Mouse (Mus musculus): Measurements from ENCODE around the gene Tbxas1. TPM values are rescaled to one million over a fixed set of nuclear protein-coding genes. Genes with fewer than 3 reads are reported as not detected.

The Tbxas1 gene
- polyA plus RNA-seq, 1 experiment from 2014 or later, result 1.8 TPM

- Histone ChIP-seq H3K27ac (no peak overlapping the region), H3K4me2 (no peak overlapping the region), H3K9ac (no peak overlapping the region), H3K36me3 (replicated peaks) (no peaks in the 10 kb centered on the region), H3K4me3 (replicated peaks) (no peak overlapping the region), H3K27me3 (no peaks in the 10 kb centered on the region), H3K9me3 (no peaks in the 10 kb centered on the region), H3K4me1 (no peaks in the 10 kb centered on the region)
- WGBS, result 87% methylated on average over 3 of the region's 3 CpGs
- no peak for ATAC-seq (ENCODE audit: low FRiP score)
Observed at GRCm38 (mm10) chr6:38995774-38996173, 120.6 kb downstream of the Tbxas1 start.

DNA sequence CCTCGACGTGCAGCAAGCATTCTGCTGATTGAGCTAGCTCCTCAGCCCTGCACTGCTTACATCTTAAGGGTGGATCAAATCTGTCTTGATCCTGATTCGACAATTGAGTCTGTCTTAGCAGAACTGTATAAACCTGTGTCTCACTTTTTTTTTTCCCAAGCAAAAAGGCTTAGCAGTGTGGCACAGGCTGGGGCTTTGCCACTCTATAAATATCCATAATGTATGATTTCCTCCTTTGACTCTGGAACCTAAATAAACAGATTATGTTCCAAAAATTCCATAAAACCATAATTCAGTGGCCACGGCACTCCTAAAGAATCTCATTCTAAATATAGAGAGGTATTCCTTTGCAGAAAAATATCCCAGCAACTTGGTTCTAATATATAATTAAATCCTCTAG is 122.6 kb downstream of the Tbxas1 start:
- no peak for ATAC-seq (ENCODE audit: low FRiP score)
- WGBS, result 89% methylated on average over 4 of the region's 4 CpGs
- Histone ChIP-seq H3K4me2 (no peak overlapping the region), H3K36me3 (replicated peaks) (no peaks in the 10 kb centered on the region), H3K27me3 (no peaks in the 10 kb centered on the region), H3K27ac (no peak overlapping the region), H3K4me1 (no peaks in the 10 kb centered on the region), H3K9me3 (no peaks in the 10 kb centered on the region), H3K4me3 (replicated peaks) (no peak overlapping the region), H3K9ac (no peak overlapping the region)

- no peaks in the 10 kb centered on the region for H3K36me3 ChIP-seq (replicated peaks)
- H3K4me1 ChIP-seq, result peaks cover 21% of the 10 kb centered on the region
- no peaks in the 10 kb centered on the region for H3K27me3 ChIP-seq
- WGBS, result 76% methylated on average over 7 of the region's 7 CpGs
- H3K4me2 ChIP-seq, result no peak overlapping the region
- no peak overlapping the region for H3K9ac ChIP-seq
- no peak overlapping the region for H3K4me3 ChIP-seq (replicated peaks)
- H3K27ac ChIP-seq, result no peak overlapping the region
- ATAC-seq (ENCODE audit: low FRiP score), result no peak
- no peaks in the 10 kb centered on the region for H3K9me3 ChIP-seq
Observed at GRCm38 (mm10) chr6:39003126-39003525, 127.9 kb downstream of the Tbxas1 start.

GRCm38 (mm10) chr6:39004003-39004473 is 128.8 kb downstream of the Tbxas1 start:
- no peak overlapping the region for H3K4me3 ChIP-seq (replicated peaks)
- peaks cover 21% of the 10 kb centered on the region for H3K4me1 ChIP-seq
- H3K27me3 ChIP-seq, result no peaks in the 10 kb centered on the region
- H3K4me2 ChIP-seq, result no peak overlapping the region
- no peak for ATAC-seq (ENCODE audit: low FRiP score)
- no peaks in the 10 kb centered on the region for H3K9me3 ChIP-seq
- no peaks in the 10 kb centered on the region for H3K36me3 ChIP-seq (replicated peaks)
- no peak overlapping the region for H3K9ac ChIP-seq
- 83% methylated on average over 12 of the region's 12 CpGs for WGBS
- no peak overlapping the region for H3K27ac ChIP-seq

- H3K36me3 ChIP-seq (replicated peaks), result no peaks in the 10 kb centered on the region
- H3K27me3 ChIP-seq, result no peaks in the 10 kb centered on the region
- no peak overlapping the region for H3K4me2 ChIP-seq
- 69% methylated on average over 20 of the region's 20 CpGs for WGBS
- H3K9ac ChIP-seq, result no peak overlapping the region
- H3K4me3 ChIP-seq (replicated peaks), result no peak overlapping the region
- H3K4me1 ChIP-seq, result peaks cover 21% of the 10 kb centered on the region
- peak overlapping the region; percentile 31; the same call in 1 of the 2 replicates for H3K27ac ChIP-seq
- H3K9me3 ChIP-seq, result no peaks in the 10 kb centered on the region
- no peak for ATAC-seq (ENCODE audit: low FRiP score)
Observed at GRCm38 (mm10) chr6:39005267-39005944, 130.2 kb downstream of the Tbxas1 start.

GRCm38 (mm10) chr6:39005945-39006572 is 130.9 kb downstream of the Tbxas1 start:
- Histone ChIP-seq H3K4me3 (replicated peaks) (no peak overlapping the region), H3K36me3 (replicated peaks) (no peaks in the 10 kb centered on the region), H3K9me3 (no peaks in the 10 kb centered on the region), H3K4me2 (no peak overlapping the region), H3K4me1 (peaks cover 21% of the 10 kb centered on the region), H3K9ac (no peak overlapping the region), H3K27me3 (no peaks in the 10 kb centered on the region), H3K27ac (no peak overlapping the region)
- ATAC-seq (ENCODE audit: low FRiP score), result peak; percentile 44; the same call in 1 of the 2 replicates
- WGBS, result 34% methylated on average over 5 of the region's 5 CpGs

DNA sequence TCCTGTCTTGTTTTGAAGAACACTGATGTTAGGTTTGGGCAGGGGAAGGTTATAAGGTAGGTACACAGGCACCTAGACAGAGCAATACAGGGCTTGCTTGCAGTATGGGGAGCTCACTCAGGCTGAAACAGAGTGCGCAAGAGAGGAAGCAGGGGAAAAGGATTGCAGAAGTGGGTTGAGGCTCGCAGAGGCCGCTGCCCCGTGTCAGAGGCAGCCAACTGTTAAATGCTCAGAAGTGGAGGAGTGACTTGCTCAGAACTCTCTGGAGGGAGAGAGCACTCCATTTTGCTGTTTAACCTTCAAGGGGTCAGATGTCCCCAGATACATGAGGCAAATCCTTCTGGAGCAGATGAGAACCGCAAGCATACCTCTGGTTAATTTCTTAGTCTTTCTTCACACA is 132.0 kb downstream of the Tbxas1 start:
- Histone ChIP-seq H3K27me3 (no peaks in the 10 kb centered on the region), H3K36me3 (replicated peaks) (no peaks in the 10 kb centered on the region)

GRCm38 (mm10) chr6:39008116-39008515 is 132.9 kb downstream of the Tbxas1 start:
- Histone ChIP-seq H3K27me3 (no peaks in the 10 kb centered on the region), H3K4me2 (no peak overlapping the region), H3K27ac (no peak overlapping the region), H3K36me3 (replicated peaks) (no peaks in the 10 kb centered on the region), H3K9ac (no peak overlapping the region), H3K9me3 (peaks cover 4% of the 10 kb centered on the region; the same call in 1 of the 2 replicates), H3K4me1 (peaks cover 21% of the 10 kb centered on the region), H3K4me3 (replicated peaks) (no peak overlapping the region)
- no peak for ATAC-seq (ENCODE audit: low FRiP score)
- 83% methylated on average over 4 of the region's 4 CpGs for WGBS

More for the DNA sequence above, 132.0 kb downstream of the Tbxas1 start:
- Histone ChIP-seq H3K4me2 (no peak overlapping the region), H3K27ac (no peak overlapping the region), H3K9ac (no peak overlapping the region), H3K4me3 (replicated peaks) (no peak overlapping the region), H3K4me1 (peaks cover 21% of the 10 kb centered on the region), H3K9me3 (no peaks in the 10 kb centered on the region)
- 64% methylated on average over 5 of the region's 5 CpGs for WGBS
- ATAC-seq (ENCODE audit: low FRiP score), result no peak

DNA sequence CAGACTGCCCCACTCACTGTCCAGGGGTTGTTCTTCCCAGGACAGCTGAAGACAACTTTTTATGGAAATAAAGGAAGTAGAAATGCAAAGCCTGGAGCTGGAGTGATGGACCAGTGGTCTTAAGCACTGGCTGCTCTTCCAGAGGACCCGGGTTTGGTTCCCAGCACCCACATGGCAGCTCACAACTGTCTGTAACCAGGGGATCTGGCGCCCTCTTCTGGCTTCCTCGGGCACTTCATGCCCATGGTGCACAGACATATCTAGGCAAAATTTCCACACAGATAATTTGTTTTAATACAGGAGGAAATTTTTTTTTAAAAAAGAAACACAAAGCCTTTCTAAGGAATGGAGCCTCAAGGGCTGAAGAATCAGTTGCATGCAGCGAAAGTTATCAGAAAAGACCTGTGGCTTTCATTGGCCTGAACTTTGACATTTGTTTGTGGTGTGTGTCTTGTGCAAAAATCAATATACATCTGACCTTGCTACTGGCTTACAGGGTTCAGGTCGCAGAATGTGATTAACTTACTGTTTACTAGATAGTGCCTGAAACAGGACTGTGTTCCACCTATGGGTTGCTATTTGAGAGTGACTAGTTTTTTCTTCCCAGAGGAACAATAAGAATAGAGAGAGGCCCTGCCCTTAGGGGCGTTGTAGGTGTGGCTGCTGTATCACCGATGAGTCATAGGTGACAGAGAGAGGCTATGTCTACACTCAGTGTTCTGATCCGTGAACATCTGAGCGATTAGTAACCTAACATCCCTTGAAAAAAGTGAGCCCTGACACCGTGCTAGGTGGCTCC is 138.0 kb downstream of the Tbxas1 start:
- no peaks in the 10 kb centered on the region for H3K4me1 ChIP-seq
- H3K36me3 ChIP-seq (replicated peaks), result no peaks in the 10 kb centered on the region
- H3K9ac ChIP-seq, result no peak overlapping the region
- peaks cover 5% of the 10 kb centered on the region; the same call in 1 of the 2 replicates for H3K9me3 ChIP-seq
- H3K4me2 ChIP-seq, result no peak overlapping the region
- H3K27me3 ChIP-seq, result no peaks in the 10 kb centered on the region
- H3K27ac ChIP-seq, result no peak overlapping the region
- 91% methylated on average over 10 of the region's 10 CpGs for WGBS
- ATAC-seq (ENCODE audit: low FRiP score), result no peak
- no peak overlapping the region for H3K4me3 ChIP-seq (replicated peaks)

GRCm38 (mm10) chr6:39017942-39018341 is 142.7 kb downstream of the Tbxas1 start:
- no peak overlapping the region for H3K9ac ChIP-seq
- H3K36me3 ChIP-seq (replicated peaks), result no peaks in the 10 kb centered on the region

GRCm38 (mm10) chr6:39018805-39019204 is 143.6 kb downstream of the Tbxas1 start:
- no peak for ATAC-seq (ENCODE audit: low FRiP score)
- no peaks in the 10 kb centered on the region for H3K9me3 ChIP-seq
- 81% methylated on average over 7 of the region's 7 CpGs for WGBS

More at GRCm38 (mm10) chr6:39017942-39018341, 142.7 kb downstream of the Tbxas1 start:
- peaks cover 2% of the 10 kb centered on the region; the same call in 1 of the 2 replicates for H3K4me1 ChIP-seq
- peaks cover 3% of the 10 kb centered on the region; the same call in 1 of the 2 replicates for H3K9me3 ChIP-seq
- 89% methylated on average over 11 of the region's 11 CpGs for WGBS
- H3K27ac ChIP-seq, result no peak overlapping the region
- H3K4me2 ChIP-seq, result no peak overlapping the region
- no peak overlapping the region for H3K4me3 ChIP-seq (replicated peaks)
- no peaks in the 10 kb centered on the region for H3K27me3 ChIP-seq
- no peak for ATAC-seq (ENCODE audit: low FRiP score)

GRCm38 (mm10) chr6:39019219-39019618 is 144.0 kb downstream of the Tbxas1 start:
- no peak overlapping the region for H3K4me3 ChIP-seq (replicated peaks)

More at GRCm38 (mm10) chr6:39018805-39019204, 143.6 kb downstream of the Tbxas1 start:
- Histone ChIP-seq H3K4me2 (no peak overlapping the region), H3K4me1 (peaks cover 7% of the 10 kb centered on the region; the same call in 1 of the 2 replicates), H3K27ac (no peak overlapping the region), H3K4me3 (replicated peaks) (no peak overlapping the region), H3K27me3 (no peaks in the 10 kb centered on the region), H3K36me3 (replicated peaks) (no peaks in the 10 kb centered on the region), H3K9ac (no peak overlapping the region)

More at GRCm38 (mm10) chr6:39019219-39019618, 144.0 kb downstream of the Tbxas1 start:
- no peaks in the 10 kb centered on the region for H3K27me3 ChIP-seq
- H3K4me2 ChIP-seq, result no peak overlapping the region
- ATAC-seq (ENCODE audit: low FRiP score), result no peak
- H3K9me3 ChIP-seq, result no peaks in the 10 kb centered on the region
- 90% methylated on average over 5 of the region's 5 CpGs for WGBS
- H3K36me3 ChIP-seq (replicated peaks), result no peaks in the 10 kb centered on the region
- no peak overlapping the region for H3K27ac ChIP-seq
- H3K4me1 ChIP-seq, result peaks cover 7% of the 10 kb centered on the region; the same call in 1 of the 2 replicates
- H3K9ac ChIP-seq, result no peak overlapping the region
